Comparison of ENCODE assay signal across 15 mouse cellular contexts in genomic region chr11:58046438-58046837, GRCm38 (mm10). TPM values are rescaled to one million over a fixed set of nuclear protein-coding genes. Genes with fewer than 3 reads are reported as not detected.
DNase-seq lines count a peak whose midpoint lies in the region; TF ChIP-seq lines count a peak whose summit lies in the region.
"Had no signal": no experiment of that assay in that cellular context is flagged by ENCODE, and none has a peak within 500 bp of the region (broad histone marks: within the 10 kb centered on the region; RNA-seq: fewer than 3 reads in every experiment).

No protein-coding gene starts in this region.

- TF ChIP-seq CTCF in thymus, adult 2 months (IDR thresholded peaks at IDR 0.05; ENCODE audit: borderline replicate concordance, control insufficient read depth, extremely low read depth, insufficient read depth, low read length, poor library complexity): no peak

- H3K4me3 ChIP-seq in thymus, adult 2 months (ENCODE audit: control insufficient read depth, insufficient read depth, low read length): no peak overlapping the region
- H3K4me3 ChIP-seq: intestine, embryonic 15.5 days; midbrain, embryonic 12.5 days; neural tube, embryonic 15.5 days had no signal

- TF ChIP-seq POLR2A in thymus, adult 2 months (IDR thresholded peaks at IDR 0.05; ENCODE audit: control insufficient read depth, extremely low read depth, insufficient read depth, low read length, poor library complexity): no peak

- H3K27me3 ChIP-seq in thymus, adult 2 months (ENCODE audit: control insufficient read depth, insufficient read depth, low read length): no peaks in the 10 kb centered on the region
- H3K27me3 ChIP-seq: intestine, embryonic 15.5 days; midbrain, embryonic 12.5 days; neural tube, embryonic 15.5 days had no signal

- WGBS in thymus, adult 2 months: 90% methylated on average over 4 of the region's 4 CpGs

- peak; percentile 30 for DNase-seq in embryo, embryonic 10.5 days (ENCODE audit: low spot score)
- DNase-seq in embryo, embryonic 9.5 days (ENCODE audit: extremely low spot score): no peak
- DNase-seq in kidney, adult 9 months: peak; percentile 27
- no peak for DNase-seq in kidney, adult 11 months
- DNase-seq in thymus, adult 2 months: peak; percentile 22
- DNase-seq in thymus, postnatal 0 days (ENCODE audit: low spot score): no peak
- no peak for DNase-seq in urinary bladder, adult 18-20 months (ENCODE audit: low spot score in 2 of 2)
- DNase-seq in retina, postnatal 1 day: no peak
- DNase-seq: cerebellum, adult 2 months had no signal

- H3K27ac ChIP-seq in thymus, adult 2 months (ENCODE audit: control insufficient read depth, insufficient read depth, low read length): no peak overlapping the region
- H3K27ac ChIP-seq: intestine, embryonic 15.5 days; midbrain, embryonic 12.5 days; neural tube, embryonic 15.5 days had no signal

- H3K4me1 ChIP-seq in thymus, adult 2 months (replicated peaks; ENCODE audit: control insufficient read depth, insufficient read depth, low read length): no peaks in the 10 kb centered on the region
- H3K4me1 ChIP-seq: intestine, embryonic 15.5 days; midbrain, embryonic 12.5 days; neural tube, embryonic 15.5 days had no signal

- peaks cover 69% of the 10 kb centered on the region for H3K36me3 ChIP-seq in thymus, adult 2 months (ENCODE audit: control insufficient read depth, insufficient read depth, low read length)

RNA-seq across cellular contexts. Expression of gene Larp1, which starts 37.6 kb away (rescaled TPM):
- polyA plus RNA-seq in thymus, adult 2 months (2012; rRNA removed): 54.4 and 64.4 TPM in 2 replicates
- polyA plus RNA-seq in thymus, postnatal 0 days (2015; fragmentation: Nextera tagmentation; extraction: Ambion mirVana): 17.1 and 22.8 TPM in 2 replicates

RNA-seq across cellular contexts. Expression of gene Gm12248, which starts 46.5 kb away (rescaled TPM):
- polyA plus RNA-seq in thymus, adult 2 months (2012; rRNA removed): 0.32 and 0.59 TPM in 2 replicates
- 0.12 and 0.38 TPM in 2 replicates for polyA plus RNA-seq in thymus, postnatal 0 days (2015; fragmentation: Nextera tagmentation; extraction: Ambion mirVana)
- polyA plus RNA-seq: cerebellum, adult 2 months; forebrain, embryonic 16.5 days; intestine, embryonic 15.5 days; liver, embryonic 16.5 days; midbrain, embryonic 12.5 days; neural tube, embryonic 15.5 days; stomach, embryonic 14.5 days had no signal

RNA-seq across cellular contexts. Expression of gene Cnot8, which starts 57.5 kb away (rescaled TPM):
- polyA plus RNA-seq in thymus, adult 2 months (2012; rRNA removed): 158 and 192 TPM in 2 replicates
- polyA plus RNA-seq in thymus, postnatal 0 days (2015; fragmentation: Nextera tagmentation; extraction: Ambion mirVana): 155 TPM in 2 replicates

Comparison
In these comparisons a context has a peak if more than half of its experiments do, and no peak if none do; other contexts are left out.
1. DNase-seq: peak in embryo, embryonic 10.5 days (single experiment), kidney, adult 9 months (single experiment) and thymus, adult 2 months (single experiment); none in embryo, embryonic 9.5 days (single experiment), kidney, adult 11 months (single experiment), thymus, postnatal 0 days (single experiment), urinary bladder, adult 18-20 months (0 of 2) and retina, postnatal 1 day (single experiment).